ENCODE assay signal across 8 mouse cellular contexts in the genomic region with DNA sequence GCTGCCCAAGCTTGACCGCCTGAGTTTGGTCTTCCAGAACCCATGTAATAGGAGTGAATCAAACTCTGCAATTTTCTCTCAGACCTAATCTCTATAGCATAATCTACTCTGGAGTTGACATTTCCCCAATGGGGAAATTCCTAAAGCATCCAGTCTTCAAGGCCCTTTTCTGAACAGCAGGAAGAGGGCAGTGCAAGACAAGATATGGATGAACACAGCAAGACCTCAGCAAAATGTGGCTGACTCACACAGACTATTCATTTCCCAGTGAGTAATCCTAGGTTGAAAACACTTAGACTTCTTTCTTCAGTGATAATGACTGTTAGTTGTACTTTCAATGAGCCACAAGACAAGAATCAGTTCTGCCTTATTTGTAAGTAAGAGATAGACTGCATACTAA. TPM values are rescaled to one million over a fixed set of nuclear protein-coding genes. Genes with fewer than 3 reads are reported as not detected.
A peak's percentile ranks its signal among the peaks of the same experiment; 100 is the strongest.
DNase-seq lines count a peak whose midpoint lies in the region; ATAC-seq and TF ChIP-seq lines count a peak whose summit lies in the region.

No protein-coding gene starts in this region.

- no peak overlapping the region for H3K4me3 ChIP-seq in heart, embryonic 16.5 days (ENCODE audit: low read length)
- no peak overlapping the region for H3K4me3 ChIP-seq in forebrain, postnatal 0 days (ENCODE audit: low read depth, low read length)

- no peak overlapping the region for H3K4me2 ChIP-seq in heart, embryonic 16.5 days (ENCODE audit: low read depth, low read length)
- no peak overlapping the region for H3K4me2 ChIP-seq in forebrain, postnatal 0 days (ENCODE audit: low read depth)

- H3K27ac ChIP-seq in heart, embryonic 16.5 days (ENCODE audit: low read length): no peak overlapping the region
- no peak overlapping the region for H3K27ac ChIP-seq in forebrain, postnatal 0 days (ENCODE audit: low read depth, low read length)

- peak; percentile 58; the same call in 1 of the 2 replicates for ATAC-seq in heart, embryonic 16.5 days (replicated peaks; ENCODE audit: extremely low read depth, insufficient read depth, low FRiP score)
- ATAC-seq in forebrain, postnatal 0 days: peak; percentile 80

- intact Hi-C loops in heart, postnatal 25 days (cut with DNase I): no loop called here

- no peak overlapping the region for H3K9ac ChIP-seq in heart, embryonic 16.5 days (ENCODE audit: low read length)
- no peak overlapping the region for H3K9ac ChIP-seq in forebrain, postnatal 0 days

- DNase-seq in heart, postnatal 25 days (ENCODE audit: low spot score): no peak
- peak; percentile 13 for DNase-seq in A20 (ENCODE audit: low read depth, low spot score)
- DNase-seq in adrenal gland, adult 8-10 months: peak; percentile 39
- DNase-seq in forebrain, postnatal 0 days: peak; percentile 56
- DNase-seq in layer of hippocampus, postnatal 14 days (ENCODE audit: low spot score in 2 of 2): peak; percentile 34 to 75
- peak; percentile 69 to 70 for DNase-seq in right cerebral cortex, postnatal 10 days (ENCODE audit: low spot score in 2 of 2)
- no peak for DNase-seq in thymus, postnatal 0 days (ENCODE audit: low spot score)

- no peaks in the 10 kb centered on the region for H3K36me3 ChIP-seq in heart, embryonic 16.5 days (ENCODE audit: control insufficient read depth, insufficient read depth)
- H3K36me3 ChIP-seq in forebrain, postnatal 0 days (ENCODE audit: insufficient read depth): no peaks in the 10 kb centered on the region

- TF ChIP-seq CTCF in forebrain, postnatal 0 days (IDR thresholded peaks at IDR 0.05; ENCODE audit: low read depth): peak; percentile 75

- H3K4me1 ChIP-seq in heart, embryonic 16.5 days (ENCODE audit: control insufficient read depth, insufficient read depth, low read length): no peaks in the 10 kb centered on the region; the same call in 1 of the 2 replicates
- no peaks in the 10 kb centered on the region for H3K4me1 ChIP-seq in forebrain, postnatal 0 days (ENCODE audit: insufficient read depth)

- WGBS in heart, embryonic 16.5 days: 63% methylated on average over 1 of the region's 1 CpGs
- WGBS in forebrain, postnatal 0 days: 95% methylated on average over 1 of the region's 1 CpGs

- no peaks in the 10 kb centered on the region for H3K27me3 ChIP-seq in heart, embryonic 16.5 days (ENCODE audit: control insufficient read depth, insufficient read depth, low read length)
- H3K27me3 ChIP-seq in forebrain, postnatal 0 days (ENCODE audit: insufficient read depth, low read length): no peaks in the 10 kb centered on the region

- no peaks in the 10 kb centered on the region for H3K9me3 ChIP-seq in heart, embryonic 16.5 days (replicated peaks; ENCODE audit: control insufficient read depth, low read length)
- H3K9me3 ChIP-seq in forebrain, postnatal 0 days (ENCODE audit: low read length): no peaks in the 10 kb centered on the region

RNA-seq across cellular contexts. Expression of gene Acyp2, which starts 26.7 kb away (rescaled TPM):
- polyA plus RNA-seq in heart, embryonic 16.5 days (2015; fragmentation: Nextera tagmentation; extraction: Ambion mirVana): 26.5 and 35.9 TPM in 2 replicates
- 10 to 100 TPM; 74.2 to 80.7 TPM for total RNA-seq in heart, postnatal 25 days (2021)
- 10 to 100 TPM; 20.1 to 35.2 (median 23.2) TPM for total RNA-seq in adrenal gland, adult 8-10 months (2022)
- 14.0 and 16.6 TPM in 2 replicates for total RNA-seq in forebrain, postnatal 0 days (2014; rRNA removed)
- 25.0 and 28.4 TPM in 2 replicates for polyA plus RNA-seq in forebrain, postnatal 0 days (2015; fragmentation: Nextera tagmentation; extraction: Ambion mirVana)
- 10 to 100 TPM; 26.6 to 27.2 TPM for total RNA-seq in layer of hippocampus, postnatal 14 days (2021)
- polyA plus RNA-seq in thymus, postnatal 0 days (2015; fragmentation: Nextera tagmentation; extraction: Ambion mirVana): 12.7 and 13.3 TPM in 2 replicates

Comparison
In these comparisons a context has a peak if more than half of its experiments do, and no peak if none do; other contexts are left out.
1. DNase-seq: peak in A20 (single experiment), adrenal gland, adult 8-10 months (single experiment), forebrain, postnatal 0 days (single experiment), layer of hippocampus, postnatal 14 days (2 of 2) and right cerebral cortex, postnatal 10 days (2 of 2); none in heart, postnatal 25 days (single experiment) and thymus, postnatal 0 days (single experiment).